Mouse (Mus musculus): ENCODE measurements at regions not wholly inside any gene's neighbourhood (a gene's known extent, or its start where the extent isn't known, plus 50 kb on each side); places are given as distances from the start of the nearest gene placed in this dataset.

GRCm38 (mm10) chr16:30762898-30763595 lies 163.5 kb downstream of the Fam43a start:
- no peak overlapping the region for H3K4me3 ChIP-seq (ENCODE audit: low read depth, low read length)
- H3K36me3 ChIP-seq (ENCODE audit: control insufficient read depth, insufficient read depth, low read length), result no peaks in the 10 kb centered on the region

GRCm38 (mm10) chr16:30765591-30765990 lies 166.1 kb downstream of the Fam43a start:
- WGBS, result 84% methylated on average over 4 of the region's 4 CpGs
- Histone ChIP-seq H3K9me3 (ENCODE audit: control insufficient read depth, low read length) (no peaks in the 10 kb centered on the region), H3K9ac (ENCODE audit: low read depth, low read length) (no peak overlapping the region), H3K27ac (replicated peaks; ENCODE audit: low read depth, low read length) (no peak overlapping the region), H3K4me2 (ENCODE audit: low read depth, low read length) (no peak overlapping the region), H3K27me3 (replicated peaks; ENCODE audit: control insufficient read depth, insufficient read depth, low read length) (no peaks in the 10 kb centered on the region), H3K36me3 (ENCODE audit: control insufficient read depth, insufficient read depth, low read length) (no peaks in the 10 kb centered on the region), H3K4me1 (ENCODE audit: control insufficient read depth, insufficient read depth, low read length) (peaks cover 9% of the 10 kb centered on the region), H3K4me3 (ENCODE audit: low read depth, low read length) (no peak overlapping the region)
- no peak for DNase-seq (ENCODE audit: low spot score)
- no peak for ATAC-seq (ENCODE audit: low read depth)

More at GRCm38 (mm10) chr16:30762898-30763595, 163.5 kb downstream of the Fam43a start:
- Histone ChIP-seq H3K27me3 (replicated peaks; ENCODE audit: control insufficient read depth, insufficient read depth, low read length) (no peaks in the 10 kb centered on the region), H3K9ac (ENCODE audit: low read depth, low read length) (no peak overlapping the region), H3K4me1 (ENCODE audit: control insufficient read depth, insufficient read depth, low read length) (no peaks in the 10 kb centered on the region), H3K9me3 (ENCODE audit: control insufficient read depth, low read length) (no peaks in the 10 kb centered on the region), H3K27ac (replicated peaks; ENCODE audit: low read depth, low read length) (no peak overlapping the region), H3K4me2 (ENCODE audit: low read depth, low read length) (no peak overlapping the region)
- DNase-seq (ENCODE audit: low spot score), result no peak
- 74% methylated on average over 14 of the region's 14 CpGs for WGBS
- ATAC-seq (ENCODE audit: low read depth), result no peak

- Histone ChIP-seq H3K36me3 (ENCODE audit: control insufficient read depth, insufficient read depth, low read length) (no peaks in the 10 kb centered on the region), H3K4me3 (ENCODE audit: low read depth, low read length) (no peak overlapping the region), H3K4me1 (ENCODE audit: control insufficient read depth, insufficient read depth, low read length) (peaks cover 20% of the 10 kb centered on the region), H3K9me3 (ENCODE audit: control insufficient read depth, low read length) (no peaks in the 10 kb centered on the region), H3K27me3 (replicated peaks; ENCODE audit: control insufficient read depth, insufficient read depth, low read length) (no peaks in the 10 kb centered on the region), H3K9ac (ENCODE audit: low read depth, low read length) (no peak overlapping the region), H3K27ac (replicated peaks; ENCODE audit: low read depth, low read length) (no peak overlapping the region), H3K4me2 (ENCODE audit: low read depth, low read length) (no peak overlapping the region)
- WGBS, result 24% methylated on average over 5 of the region's 5 CpGs
- ATAC-seq (ENCODE audit: low read depth) (peak; percentile 34; the same call in 1 of the 2 replicates), DNase-seq (ENCODE audit: low spot score) (no peak)
These were observed 169.5 kb downstream of the Fam43a start for GRCm38 (mm10) chr16:30769007-30769442.

GRCm38 (mm10) chr16:30769467-30769866 lies 169.9 kb downstream of the Fam43a start:
- no peak overlapping the region for H3K9ac ChIP-seq (ENCODE audit: low read depth, low read length)
- no peaks in the 10 kb centered on the region for H3K9me3 ChIP-seq (ENCODE audit: control insufficient read depth, low read length)
- ATAC-seq (ENCODE audit: low read depth) (no peak), DNase-seq (ENCODE audit: low spot score) (no peak)
- H3K36me3 ChIP-seq (ENCODE audit: control insufficient read depth, insufficient read depth, low read length), result no peaks in the 10 kb centered on the region
- no peak overlapping the region for H3K4me3 ChIP-seq (ENCODE audit: low read depth, low read length)
- no peaks in the 10 kb centered on the region for H3K27me3 ChIP-seq (replicated peaks; ENCODE audit: control insufficient read depth, insufficient read depth, low read length)
- no peak overlapping the region for H3K27ac ChIP-seq (replicated peaks; ENCODE audit: low read depth, low read length)
- no peak overlapping the region for H3K4me2 ChIP-seq (ENCODE audit: low read depth, low read length)
- WGBS, result 13% methylated on average over 11 of the region's 11 CpGs
- peaks cover 23% of the 10 kb centered on the region for H3K4me1 ChIP-seq (ENCODE audit: control insufficient read depth, insufficient read depth, low read length)

- WGBS, result 34% methylated on average over 3 of the region's 3 CpGs
- H3K27me3 ChIP-seq (replicated peaks; ENCODE audit: control insufficient read depth, insufficient read depth, low read length), result no peaks in the 10 kb centered on the region
- no peak overlapping the region for H3K9ac ChIP-seq (ENCODE audit: low read depth, low read length)
- no peak overlapping the region for H3K27ac ChIP-seq (replicated peaks; ENCODE audit: low read depth, low read length)
- no peaks in the 10 kb centered on the region for H3K9me3 ChIP-seq (ENCODE audit: control insufficient read depth, low read length)
- DNase-seq (ENCODE audit: low spot score) (no peak), ATAC-seq (ENCODE audit: low read depth) (no peak)
- H3K4me3 ChIP-seq (ENCODE audit: low read depth, low read length), result no peak overlapping the region
- no peak overlapping the region for H3K4me2 ChIP-seq (ENCODE audit: low read depth, low read length)
- peaks cover 44% of the 10 kb centered on the region for H3K4me1 ChIP-seq (ENCODE audit: control insufficient read depth, insufficient read depth, low read length)
- H3K36me3 ChIP-seq (ENCODE audit: control insufficient read depth, insufficient read depth, low read length), result no peaks in the 10 kb centered on the region
These were observed 173.3 kb downstream of the Fam43a start for GRCm38 (mm10) chr16:30772802-30773201.

GRCm38 (mm10) chr16:30774951-30775661 lies 175.6 kb downstream of the Fam43a start:
- DNase-seq (ENCODE audit: low spot score) (peak; percentile 59), ATAC-seq (ENCODE audit: low read depth) (peak; percentile 55; the same call in 1 of the 2 replicates)
- Histone ChIP-seq H3K27ac (replicated peaks; ENCODE audit: low read depth, low read length) (no peak overlapping the region; the same call in 1 of the 2 replicates), H3K4me2 (ENCODE audit: low read depth, low read length) (peak overlapping the region; percentile 23; the same call in 1 of the 2 replicates), H3K9me3 (ENCODE audit: control insufficient read depth, low read length) (no peaks in the 10 kb centered on the region), H3K9ac (ENCODE audit: low read depth, low read length) (no peak overlapping the region), H3K4me1 (ENCODE audit: control insufficient read depth, insufficient read depth, low read length) (peaks cover 35% of the 10 kb centered on the region), H3K4me3 (ENCODE audit: low read depth, low read length) (no peak overlapping the region), H3K27me3 (replicated peaks; ENCODE audit: control insufficient read depth, insufficient read depth, low read length) (no peaks in the 10 kb centered on the region), H3K36me3 (ENCODE audit: control insufficient read depth, insufficient read depth, low read length) (no peaks in the 10 kb centered on the region)
- WGBS, result 33% methylated on average over 14 of the region's 14 CpGs

GRCm38 (mm10) chr16:30775740-30776700 lies 176.5 kb downstream of the Fam43a start:
- Histone ChIP-seq H3K27ac (replicated peaks; ENCODE audit: low read depth, low read length) (0 out of 2 replicates have a peak overlapping the region, but pooled peaks have one; percentile 11), H3K4me1 (ENCODE audit: control insufficient read depth, insufficient read depth, low read length) (peaks cover 35% of the 10 kb centered on the region), H3K9ac (ENCODE audit: low read depth, low read length) (no peak overlapping the region), H3K4me2 (ENCODE audit: low read depth, low read length) (no peak overlapping the region), H3K9me3 (ENCODE audit: control insufficient read depth, low read length) (no peaks in the 10 kb centered on the region), H3K4me3 (ENCODE audit: low read depth, low read length) (no peak overlapping the region), H3K27me3 (replicated peaks; ENCODE audit: control insufficient read depth, insufficient read depth, low read length) (no peaks in the 10 kb centered on the region), H3K36me3 (ENCODE audit: control insufficient read depth, insufficient read depth, low read length) (no peaks in the 10 kb centered on the region)
- DNase-seq (ENCODE audit: low spot score) (no peak), ATAC-seq (ENCODE audit: low read depth) (peak; percentile 42; the same call in 1 of the 2 replicates)
- 46% methylated on average over 21 of the region's 21 CpGs for WGBS

- Histone ChIP-seq H3K4me3 (ENCODE audit: low read depth, low read length) (no peak overlapping the region), H3K9me3 (ENCODE audit: control insufficient read depth, low read length) (no peaks in the 10 kb centered on the region), H3K4me1 (ENCODE audit: control insufficient read depth, insufficient read depth, low read length) (peaks cover 33% of the 10 kb centered on the region), H3K9ac (ENCODE audit: low read depth, low read length) (no peak overlapping the region), H3K27ac (replicated peaks; ENCODE audit: low read depth, low read length) (no peak overlapping the region), H3K27me3 (replicated peaks; ENCODE audit: control insufficient read depth, insufficient read depth, low read length) (no peaks in the 10 kb centered on the region), H3K4me2 (ENCODE audit: low read depth, low read length) (no peak overlapping the region), H3K36me3 (ENCODE audit: control insufficient read depth, insufficient read depth, low read length) (no peaks in the 10 kb centered on the region)
- DNase-seq (ENCODE audit: low spot score), result no peak
- no peak for ATAC-seq (ENCODE audit: low read depth)
- WGBS, result 85% methylated on average over 6 of the region's 6 CpGs
These were observed 177.9 kb downstream of the Fam43a start for GRCm38 (mm10) chr16:30777416-30777815.
